Mouse (Mus musculus): ENCODE measurements around the gene Mnt. TPM values are rescaled to one million over a fixed set of nuclear protein-coding genes. Genes with fewer than 3 reads are reported as not detected.
A peak's percentile ranks its signal among the peaks of the same experiment; 100 is the strongest.

Mnt gene
- polyA plus RNA-seq, 1 experiment from 2014 or later = 9.2 TPM

DNA sequence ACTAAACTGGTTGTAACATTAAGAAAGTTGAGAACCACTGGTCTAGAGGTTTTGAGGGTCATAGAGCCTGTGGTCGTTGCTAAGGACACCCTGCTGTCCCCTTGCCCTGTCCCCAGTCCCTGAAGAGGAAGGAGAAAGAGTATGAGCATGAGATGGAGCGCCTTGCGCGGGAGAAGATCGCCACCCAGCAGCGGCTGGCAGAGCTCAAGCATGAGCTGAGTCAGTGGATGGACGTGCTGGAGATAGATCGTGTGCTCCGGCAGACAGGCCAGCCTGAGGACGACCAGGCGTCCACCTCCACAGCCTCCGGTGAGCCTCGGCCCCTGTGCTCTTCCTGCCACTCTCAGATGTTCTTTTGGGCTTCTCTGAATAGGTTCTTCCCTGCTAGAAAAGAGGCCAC is 11.3 kb downstream of the Mnt start:
- H3K4me2 ChIP-seq (ENCODE audit: low read length) = no peak overlapping the region
- no peaks in the 10 kb centered on the region; the same call in 1 of the 2 replicates for H3K9me3 ChIP-seq (ENCODE audit: control insufficient read depth, low read length)
- H3K27ac ChIP-seq (ENCODE audit: low read length) = no peak overlapping the region
- 84% methylated on average over 13 of the region's 13 CpGs for WGBS
- H3K27me3 ChIP-seq (replicated peaks; ENCODE audit: control insufficient read depth, insufficient read depth, low read length) = no peaks in the 10 kb centered on the region
- no peak overlapping the region for H3K4me3 ChIP-seq (replicated peaks; ENCODE audit: low read length)
- peaks cover 18% of the 10 kb centered on the region for H3K4me1 ChIP-seq (replicated peaks; ENCODE audit: control insufficient read depth, insufficient read depth, low read length)
- H3K36me3 ChIP-seq (ENCODE audit: control insufficient read depth, insufficient read depth) = peaks cover 8% of the 10 kb centered on the region; the same call in 1 of the 2 replicates
- no peak for ATAC-seq
- H3K9ac ChIP-seq (replicated peaks; ENCODE audit: low read depth, low read length) = no peak overlapping the region

- Histone ChIP-seq H3K9me3 (ENCODE audit: control insufficient read depth, low read length) (no peaks in the 10 kb centered on the region; the same call in 1 of the 2 replicates), H3K9ac (replicated peaks; ENCODE audit: low read depth, low read length) (no peak overlapping the region), H3K4me1 (replicated peaks; ENCODE audit: control insufficient read depth, insufficient read depth, low read length) (peaks cover 11% of the 10 kb centered on the region), H3K27ac (ENCODE audit: low read length) (no peak overlapping the region), H3K4me2 (ENCODE audit: low read length) (no peak overlapping the region), H3K4me3 (replicated peaks; ENCODE audit: low read length) (no peak overlapping the region), H3K36me3 (ENCODE audit: control insufficient read depth, insufficient read depth) (peaks cover 8% of the 10 kb centered on the region; the same call in 1 of the 2 replicates), H3K27me3 (replicated peaks; ENCODE audit: control insufficient read depth, insufficient read depth, low read length) (no peaks in the 10 kb centered on the region)
- no peak for ATAC-seq
- 88% methylated on average over 22 of the region's 22 CpGs for WGBS
Measured at GRCm38 (mm10) chr11:74842656-74843434, 12.1 kb downstream of the Mnt start.

- H3K27ac ChIP-seq (ENCODE audit: low read length) = no peak overlapping the region
- no peak for ATAC-seq
- WGBS = 70% methylated on average over 2 of the region's 2 CpGs
- no peak overlapping the region for H3K9ac ChIP-seq (replicated peaks; ENCODE audit: low read depth, low read length)
- no peaks in the 10 kb centered on the region; the same call in 1 of the 2 replicates for H3K9me3 ChIP-seq (ENCODE audit: control insufficient read depth, low read length)
- no peaks in the 10 kb centered on the region for H3K27me3 ChIP-seq (replicated peaks; ENCODE audit: control insufficient read depth, insufficient read depth, low read length)
- H3K4me2 ChIP-seq (ENCODE audit: low read length) = no peak overlapping the region
- H3K4me1 ChIP-seq (replicated peaks; ENCODE audit: control insufficient read depth, insufficient read depth, low read length) = peaks cover 10% of the 10 kb centered on the region; the same call in 1 of the 2 replicates
- H3K4me3 ChIP-seq (replicated peaks; ENCODE audit: low read length) = no peak overlapping the region
- H3K36me3 ChIP-seq (ENCODE audit: control insufficient read depth, insufficient read depth) = peaks cover 8% of the 10 kb centered on the region; the same call in 1 of the 2 replicates
Measured at GRCm38 (mm10) chr11:74843435-74843714, 12.7 kb downstream of the Mnt start.

DNA sequence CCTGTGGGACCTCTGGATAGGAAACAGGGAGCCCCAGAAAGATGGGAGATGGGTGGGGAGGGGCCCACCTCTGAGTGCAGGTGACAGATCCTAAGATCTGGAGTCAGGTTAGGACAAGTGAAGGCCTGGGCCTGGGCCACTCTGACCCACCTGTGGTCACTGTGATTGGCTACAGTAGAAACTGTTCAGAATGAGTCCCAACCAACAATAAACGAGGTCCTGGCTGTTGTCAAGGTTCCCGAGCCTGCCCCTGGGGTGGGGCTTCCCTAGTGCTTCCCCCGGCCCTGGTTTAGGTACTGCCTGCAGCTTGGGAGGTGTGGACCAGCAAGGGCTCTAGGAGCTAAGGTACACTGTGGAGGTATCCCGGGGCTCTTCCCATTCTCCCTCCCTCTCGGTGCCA is 13.0 kb downstream of the Mnt start:
- no peak for ATAC-seq
- Histone ChIP-seq H3K9me3 (ENCODE audit: control insufficient read depth, low read length) (no peaks in the 10 kb centered on the region; the same call in 1 of the 2 replicates), H3K27me3 (replicated peaks; ENCODE audit: control insufficient read depth, insufficient read depth, low read length) (no peaks in the 10 kb centered on the region), H3K27ac (ENCODE audit: low read length) (no peak overlapping the region), H3K4me3 (replicated peaks; ENCODE audit: low read length) (no peak overlapping the region), H3K36me3 (ENCODE audit: control insufficient read depth, insufficient read depth) (peaks cover 8% of the 10 kb centered on the region; the same call in 1 of the 2 replicates), H3K9ac (replicated peaks; ENCODE audit: low read depth, low read length) (no peak overlapping the region), H3K4me1 (replicated peaks; ENCODE audit: control insufficient read depth, insufficient read depth, low read length) (peaks cover 9% of the 10 kb centered on the region; the same call in 1 of the 2 replicates), H3K4me2 (ENCODE audit: low read length) (no peak overlapping the region)
- WGBS = 55% methylated on average over 5 of the region's 5 CpGs

DNA sequence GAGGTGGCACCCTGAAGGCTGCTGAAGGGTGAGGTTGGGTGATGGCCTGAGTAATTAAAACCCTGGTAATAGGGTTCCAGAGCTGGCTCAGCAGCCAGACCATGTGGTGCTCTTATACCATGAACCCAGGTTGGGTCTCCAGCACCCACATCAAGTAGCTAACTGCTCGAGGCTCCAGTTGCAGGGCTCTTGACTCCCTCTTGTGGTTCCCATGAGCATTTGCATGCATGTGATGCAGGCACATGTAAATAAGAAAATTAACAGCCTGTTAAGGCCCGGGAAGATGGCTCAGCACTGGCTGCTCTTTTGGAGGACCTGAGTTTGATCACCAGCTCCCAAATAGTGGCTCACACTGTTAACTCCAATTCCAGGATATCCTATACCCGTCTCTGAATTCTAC is 15.1 kb downstream of the Mnt start:
- Histone ChIP-seq H3K4me2 (ENCODE audit: low read length) (no peak overlapping the region), H3K27ac (ENCODE audit: low read length) (no peak overlapping the region), H3K27me3 (replicated peaks; ENCODE audit: control insufficient read depth, insufficient read depth, low read length) (no peaks in the 10 kb centered on the region), H3K4me3 (replicated peaks; ENCODE audit: low read length) (no peak overlapping the region), H3K36me3 (ENCODE audit: control insufficient read depth, insufficient read depth) (peaks cover 8% of the 10 kb centered on the region; the same call in 1 of the 2 replicates), H3K9me3 (ENCODE audit: control insufficient read depth, low read length) (no peaks in the 10 kb centered on the region; the same call in 1 of the 2 replicates), H3K4me1 (replicated peaks; ENCODE audit: control insufficient read depth, insufficient read depth, low read length) (0 out of 2 replicates have a peak, but pooled peaks cover 3% of the 10 kb centered on the region), H3K9ac (replicated peaks; ENCODE audit: low read depth, low read length) (no peak overlapping the region)
- WGBS = 63% methylated on average over 3 of the region's 3 CpGs
- no peak for ATAC-seq

GRCm38 (mm10) chr11:74847919-74848521 is 17.3 kb downstream of the Mnt start:
- Histone ChIP-seq H3K27ac (ENCODE audit: low read length) (no peak overlapping the region), H3K4me2 (ENCODE audit: low read length) (no peak overlapping the region), H3K9me3 (ENCODE audit: control insufficient read depth, low read length) (no peaks in the 10 kb centered on the region; the same call in 1 of the 2 replicates), H3K9ac (replicated peaks; ENCODE audit: low read depth, low read length) (no peak overlapping the region), H3K36me3 (ENCODE audit: control insufficient read depth, insufficient read depth) (peaks cover 8% of the 10 kb centered on the region), H3K4me1 (replicated peaks; ENCODE audit: control insufficient read depth, insufficient read depth, low read length) (0 out of 2 replicates have a peak, but pooled peaks cover 3% of the 10 kb centered on the region), H3K4me3 (replicated peaks; ENCODE audit: low read length) (no peak overlapping the region), H3K27me3 (replicated peaks; ENCODE audit: control insufficient read depth, insufficient read depth, low read length) (no peaks in the 10 kb centered on the region)
- 3% methylated on average over 13 of the region's 13 CpGs for WGBS
- ATAC-seq = peak; percentile 51

GRCm38 (mm10) chr11:74850998-74851661 is 20.4 kb downstream of the Mnt start:
- ATAC-seq = no peak
- Histone ChIP-seq H3K4me2 (ENCODE audit: low read length) (no peak overlapping the region), H3K9me3 (ENCODE audit: control insufficient read depth, low read length) (no peaks in the 10 kb centered on the region), H3K27me3 (replicated peaks; ENCODE audit: control insufficient read depth, insufficient read depth, low read length) (no peaks in the 10 kb centered on the region), H3K9ac (replicated peaks; ENCODE audit: low read depth, low read length) (no peak overlapping the region), H3K4me1 (replicated peaks; ENCODE audit: control insufficient read depth, insufficient read depth, low read length) (0 out of 2 replicates have a peak, but pooled peaks cover 3% of the 10 kb centered on the region), H3K27ac (ENCODE audit: low read length) (no peak overlapping the region), H3K4me3 (replicated peaks; ENCODE audit: low read length) (no peak overlapping the region), H3K36me3 (ENCODE audit: control insufficient read depth, insufficient read depth) (peaks cover 4% of the 10 kb centered on the region)
- 83% methylated on average over 14 of the region's 14 CpGs for WGBS

GRCm38 (mm10) chr11:74857756-74858155 is 27.0 kb downstream of the Mnt start:
- Histone ChIP-seq H3K9ac (replicated peaks; ENCODE audit: low read depth, low read length) (no peak overlapping the region), H3K4me3 (replicated peaks; ENCODE audit: low read length) (no peak overlapping the region), H3K27me3 (replicated peaks; ENCODE audit: control insufficient read depth, insufficient read depth, low read length) (no peaks in the 10 kb centered on the region), H3K36me3 (ENCODE audit: control insufficient read depth, insufficient read depth) (peaks cover 4% of the 10 kb centered on the region), H3K4me2 (ENCODE audit: low read length) (no peak overlapping the region), H3K9me3 (ENCODE audit: control insufficient read depth, low read length) (no peaks in the 10 kb centered on the region), H3K4me1 (replicated peaks; ENCODE audit: control insufficient read depth, insufficient read depth, low read length) (no peaks in the 10 kb centered on the region), H3K27ac (ENCODE audit: low read length) (no peak overlapping the region)
- ATAC-seq = no peak
- 81% methylated on average over 9 of the region's 9 CpGs for WGBS

DNA sequence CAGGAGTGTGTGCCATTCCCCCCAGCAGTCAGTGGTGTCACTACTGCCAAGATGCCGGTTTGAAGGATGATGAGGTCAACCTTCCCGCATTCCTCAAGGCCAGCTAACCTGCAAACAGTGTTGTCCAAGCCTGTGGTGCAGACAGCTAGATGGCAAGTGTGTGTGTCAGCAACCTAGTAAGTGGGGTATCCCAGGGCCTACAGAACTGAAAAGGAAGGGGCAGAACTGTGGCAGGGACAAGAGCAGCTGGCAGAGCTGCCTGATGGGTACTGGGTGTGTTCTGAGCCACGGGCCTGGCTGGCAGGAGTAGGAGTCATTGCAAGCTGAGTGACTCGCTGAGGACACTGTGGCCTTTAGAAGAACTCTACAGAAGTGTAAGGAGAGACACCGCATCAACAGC is 31.4 kb downstream of the Mnt start:
- Histone ChIP-seq H3K9ac (replicated peaks; ENCODE audit: low read depth, low read length) (no peak overlapping the region), H3K27ac (ENCODE audit: low read length) (no peak overlapping the region), H3K4me2 (ENCODE audit: low read length) (no peak overlapping the region), H3K9me3 (ENCODE audit: control insufficient read depth, low read length) (no peaks in the 10 kb centered on the region), H3K4me1 (replicated peaks; ENCODE audit: control insufficient read depth, insufficient read depth, low read length) (peaks cover 5% of the 10 kb centered on the region), H3K27me3 (replicated peaks; ENCODE audit: control insufficient read depth, insufficient read depth, low read length) (no peaks in the 10 kb centered on the region), H3K36me3 (ENCODE audit: control insufficient read depth, insufficient read depth) (no peaks in the 10 kb centered on the region), H3K4me3 (replicated peaks; ENCODE audit: low read length) (no peak overlapping the region)
- 87% methylated on average over 5 of the region's 5 CpGs for WGBS
- ATAC-seq = no peak
